Mouse (Mus musculus) cerebellum, adult 2 months (tissue): ENCODE results near the gene Erc2.

Source experiments
- CTCF ChIP-seq: fragments of 200-500 bp; IDR thresholded peaks from 2 replicates; pipeline ENCODE4 v1.5.1; 2011; ENCODE audit warnings: low read depth, mild to moderate bottlenecking, control low read depth, low read length, moderate library complexity, borderline replicate concordance; ENCODE audit not compliant: insufficient read depth
- POLR2A ChIP-seq: fragments of 200-500 bp; IDR thresholded peaks from 2 replicates; pipeline ENCODE4 v1.6.1; 2011; ENCODE audit warnings: low read length, control low read depth, borderline replicate concordance; ENCODE audit not compliant: insufficient read depth

DNA sequence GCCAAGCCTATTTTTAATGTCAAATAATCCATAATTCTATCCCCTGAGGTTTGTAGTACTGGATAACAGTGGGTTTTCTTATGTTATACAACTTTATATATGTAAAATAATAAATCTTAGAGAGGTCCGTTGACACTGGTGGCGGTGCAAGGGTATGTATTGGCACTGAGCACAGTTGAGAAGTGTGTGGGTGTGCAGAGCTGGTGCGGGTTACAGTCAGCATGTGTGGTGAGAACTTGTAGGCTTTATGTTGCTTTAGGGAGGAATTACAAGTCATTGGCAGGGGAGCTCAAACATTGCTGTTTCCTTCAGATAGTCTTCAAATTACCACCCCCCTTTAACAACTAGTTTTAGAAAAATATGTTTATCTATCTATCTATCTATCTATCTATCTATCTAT lies 305.1 kb downstream of the Erc2 start:
- TF ChIP-seq CTCF, result no peak
- TF ChIP-seq POLR2A, result no peak
